Mouse (Mus musculus): ENCODE measurements around the gene Pop4. TPM values are rescaled to one million over a fixed set of nuclear protein-coding genes. Genes with fewer than 3 reads are reported as not detected.

Pop4 gene
- polyA plus RNA-seq, 1 experiment from 2014 or later: 75.5 TPM

DNA sequence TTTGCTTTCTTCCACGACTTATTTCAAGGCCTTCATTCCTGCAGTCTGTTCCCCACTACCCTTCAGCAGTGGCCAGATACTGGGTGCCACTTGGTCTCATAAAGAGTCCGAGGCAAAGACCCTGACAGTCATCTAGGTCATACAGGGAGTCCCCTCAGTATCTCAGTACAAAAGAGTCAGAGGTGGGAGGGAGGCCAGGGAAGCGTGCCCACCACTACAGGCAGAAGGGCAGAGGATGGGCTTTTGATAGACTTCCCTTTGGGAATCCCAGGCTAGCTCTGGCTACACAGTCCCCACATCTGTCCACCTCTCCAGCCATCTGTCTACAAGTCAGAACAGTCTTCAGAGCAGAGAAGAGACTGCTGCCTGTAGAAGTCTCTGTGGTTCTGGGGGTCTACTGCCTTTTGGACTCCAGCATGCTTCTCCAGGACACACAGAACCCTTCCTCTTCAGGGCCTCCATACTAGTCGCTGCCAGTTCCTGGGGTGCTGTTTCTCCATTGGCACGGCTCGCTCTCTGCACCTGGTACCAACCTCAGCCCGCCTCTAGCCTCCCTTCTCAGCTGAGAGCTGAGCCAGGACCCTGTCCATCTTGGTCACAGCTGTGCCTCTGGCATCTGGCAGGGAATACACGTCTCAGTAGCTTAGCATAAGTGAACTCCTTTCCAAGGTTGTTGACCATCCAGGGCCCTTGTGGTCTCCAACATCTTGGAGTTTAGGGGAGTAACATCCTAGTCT, 52.4 kb downstream of the Pop4 start:
- Histone ChIP-seq H3K4me2 (replicated peaks) (no peak overlapping the region), H3K9me3 (no peaks in the 10 kb centered on the region), H3K36me3 (0 out of 2 replicates have a peak, but pooled peaks cover 10% of the 10 kb centered on the region), H3K9ac (no peak overlapping the region), H3K4me1 (no peaks in the 10 kb centered on the region), H3K27ac (no peak overlapping the region), H3K4me3 (no peak overlapping the region), H3K27me3 (no peaks in the 10 kb centered on the region)
- 80% methylated on average over 8 of the region's 8 CpGs for WGBS
- no peak for ATAC-seq (ENCODE audit: insufficient number of reproducible peaks, insufficient read depth, low FRiP score, low TSS enrichment)

- WGBS: 47% methylated on average over 5 of the region's 5 CpGs
- H3K27me3 ChIP-seq: no peaks in the 10 kb centered on the region
- H3K9ac ChIP-seq: no peak overlapping the region
- no peak overlapping the region for H3K4me2 ChIP-seq (replicated peaks)
- no peak overlapping the region for H3K27ac ChIP-seq
- no peaks in the 10 kb centered on the region for H3K4me1 ChIP-seq
- no peak overlapping the region for H3K4me3 ChIP-seq
- H3K9me3 ChIP-seq: no peaks in the 10 kb centered on the region
- no peak for ATAC-seq (ENCODE audit: insufficient number of reproducible peaks, insufficient read depth, low FRiP score, low TSS enrichment)
- H3K36me3 ChIP-seq: 0 out of 2 replicates have a peak, but pooled peaks cover 10% of the 10 kb centered on the region
Measured at GRCm38 (mm10) chr7:38217417-38218171, 53.6 kb downstream of the Pop4 start.

GRCm38 (mm10) chr7:38215697-38216096, 55.5 kb downstream of the Pop4 start:
- WGBS: 84% methylated on average over 6 of the region's 6 CpGs
- Histone ChIP-seq H3K4me3 (no peak overlapping the region), H3K4me1 (no peaks in the 10 kb centered on the region), H3K27ac (no peak overlapping the region), H3K9ac (no peak overlapping the region), H3K9me3 (no peaks in the 10 kb centered on the region), H3K27me3 (no peaks in the 10 kb centered on the region), H3K36me3 (no peaks in the 10 kb centered on the region), H3K4me2 (replicated peaks) (no peak overlapping the region)
- ATAC-seq (ENCODE audit: insufficient number of reproducible peaks, insufficient read depth, low FRiP score, low TSS enrichment): no peak

DNA sequence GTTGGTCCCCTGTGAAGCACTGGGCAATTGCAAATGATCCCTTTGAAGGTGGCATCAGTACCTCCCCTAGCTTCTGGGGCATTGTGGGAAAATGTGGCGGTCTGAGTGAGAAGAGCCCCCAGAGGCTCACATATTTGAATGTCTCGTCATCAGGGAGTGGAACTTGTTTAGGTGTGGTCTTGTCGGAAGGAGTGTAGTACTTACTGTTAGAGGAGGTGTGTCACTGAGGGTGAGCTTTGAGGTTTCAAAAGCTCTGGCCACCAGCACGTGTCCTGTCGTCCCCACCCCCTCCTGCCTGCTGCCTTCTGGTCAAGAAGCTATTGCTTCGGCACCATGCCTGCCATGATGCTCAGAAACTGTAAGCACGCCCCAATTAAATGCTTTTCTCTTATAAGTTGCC, 55.9 kb downstream of the Pop4 start:
- Histone ChIP-seq H3K4me2 (replicated peaks) (no peak overlapping the region), H3K4me3 (no peak overlapping the region), H3K27me3 (no peaks in the 10 kb centered on the region), H3K9ac (no peak overlapping the region), H3K4me1 (no peaks in the 10 kb centered on the region), H3K36me3 (no peaks in the 10 kb centered on the region), H3K9me3 (no peaks in the 10 kb centered on the region), H3K27ac (no peak overlapping the region)
- no peak for ATAC-seq (ENCODE audit: insufficient number of reproducible peaks, insufficient read depth, low FRiP score, low TSS enrichment)
- WGBS: 74% methylated on average over 7 of the region's 7 CpGs

- Histone ChIP-seq H3K9me3 (no peaks in the 10 kb centered on the region), H3K27me3 (no peaks in the 10 kb centered on the region), H3K4me3 (no peak overlapping the region), H3K27ac (no peak overlapping the region), H3K9ac (no peak overlapping the region), H3K4me2 (replicated peaks) (no peak overlapping the region), H3K36me3 (no peaks in the 10 kb centered on the region), H3K4me1 (no peaks in the 10 kb centered on the region)
- 67% methylated on average over 5 of the region's 5 CpGs for WGBS
- ATAC-seq (ENCODE audit: insufficient number of reproducible peaks, insufficient read depth, low FRiP score, low TSS enrichment): no peak
Measured at GRCm38 (mm10) chr7:38214473-38215214, 56.6 kb downstream of the Pop4 start.

- Histone ChIP-seq H3K9me3 (no peaks in the 10 kb centered on the region), H3K36me3 (no peaks in the 10 kb centered on the region), H3K27me3 (no peaks in the 10 kb centered on the region), H3K4me1 (no peaks in the 10 kb centered on the region), H3K9ac (no peak overlapping the region), H3K4me2 (replicated peaks) (no peak overlapping the region), H3K27ac (no peak overlapping the region), H3K4me3 (no peak overlapping the region)
- no peak for ATAC-seq (ENCODE audit: insufficient number of reproducible peaks, insufficient read depth, low FRiP score, low TSS enrichment)
- WGBS: 46% methylated on average over 3 of the region's 3 CpGs
Measured at GRCm38 (mm10) chr7:38212651-38213062, 58.6 kb downstream of the Pop4 start.

Other genes starting within 250 kb of the Pop4 start
- gene Uri1, start 247.9 kb downstream of the Pop4 start, polyA plus RNA-seq (2016; fragmentation: Nextera tagmentation; extraction: Ambion mirVana): 48.6 and 54.0 TPM in 2 replicates
- 73.4 and 75.3 TPM in 2 replicates for gene Ccne1, start 163.9 kb downstream of the Pop4 start, polyA plus RNA-seq (2016; fragmentation: Nextera tagmentation; extraction: Ambion mirVana)
- gene 1600014C10Rik, start 88.2 kb downstream of the Pop4 start, polyA plus RNA-seq (2016; fragmentation: Nextera tagmentation; extraction: Ambion mirVana): 16.3 and 17.3 TPM in 2 replicates
- 2.8 and 3.6 TPM in 2 replicates for gene Plekhf1, start 43.4 kb downstream of the Pop4 start, polyA plus RNA-seq (2016; fragmentation: Nextera tagmentation; extraction: Ambion mirVana)